Comparison of ENCODE assay signal across 10 mouse cellular contexts in genomic region chr8:111079861-111080271, GRCm38 (mm10). TPM values are rescaled to one million over a fixed set of nuclear protein-coding genes. Genes with fewer than 3 reads are reported as not detected.
DNase-seq lines count a peak whose midpoint lies in the region; ATAC-seq and TF ChIP-seq lines count a peak whose summit lies in the region.
"Had no signal": no experiment of that assay in that cellular context is flagged by ENCODE, and none has a peak within 500 bp of the region (broad histone marks: within the 10 kb centered on the region; RNA-seq: fewer than 3 reads in every experiment).

No protein-coding gene starts in this region.

- H3K27ac ChIP-seq in heart, postnatal 0 days (ENCODE audit: low read depth) = no peak overlapping the region
- no peak overlapping the region for H3K27ac ChIP-seq in embryonic facial prominence, embryonic 14.5 days (replicated peaks; ENCODE audit: low read depth, low read length)
- no peak overlapping the region for H3K27ac ChIP-seq in thymus, adult 2 months (ENCODE audit: control insufficient read depth, insufficient read depth, low read length)

- 26% methylated on average over 6 of the region's 6 CpGs for WGBS in heart, postnatal 0 days
- WGBS in embryonic facial prominence, embryonic 14.5 days = 35% methylated on average over 6 of the region's 6 CpGs
- WGBS in thymus, adult 2 months = 62% methylated on average over 6 of the region's 6 CpGs

- no peak overlapping the region for H3K9ac ChIP-seq in heart, postnatal 0 days (replicated peaks; ENCODE audit: low read depth, low read length)
- 0 out of 2 replicates have a peak overlapping the region, but pooled peaks have one; percentile 19 for H3K9ac ChIP-seq in embryonic facial prominence, embryonic 14.5 days (ENCODE audit: low read depth, low read length)

- TF ChIP-seq POLR2A in thymus, adult 2 months (IDR thresholded peaks at IDR 0.05; ENCODE audit: control insufficient read depth, extremely low read depth, insufficient read depth, low read length, poor library complexity) = no peak

- H3K4me3 ChIP-seq in heart, postnatal 0 days (ENCODE audit: low read depth, low read length) = no peak overlapping the region
- H3K4me3 ChIP-seq in embryonic facial prominence, embryonic 14.5 days (ENCODE audit: low read depth, low read length) = no peak overlapping the region
- H3K4me3 ChIP-seq in thymus, adult 2 months (ENCODE audit: control insufficient read depth, insufficient read depth, low read length) = no peak overlapping the region

- no peaks in the 10 kb centered on the region for H3K9me3 ChIP-seq in heart, postnatal 0 days (replicated peaks; ENCODE audit: control insufficient read depth, low read length)
- no peaks in the 10 kb centered on the region for H3K9me3 ChIP-seq in embryonic facial prominence, embryonic 14.5 days (ENCODE audit: control insufficient read depth, low read length)
- H3K9me3 ChIP-seq: G1E had no signal

- TF ChIP-seq CTCF in heart, postnatal 0 days (IDR thresholded peaks at IDR 0.05; ENCODE audit: low read depth) = peak; percentile 58
- TF ChIP-seq CTCF in thymus, adult 2 months (IDR thresholded peaks at IDR 0.05; ENCODE audit: borderline replicate concordance, control insufficient read depth, extremely low read depth, insufficient read depth, low read length, poor library complexity) = no peak

- H3K27me3 ChIP-seq in heart, postnatal 0 days (ENCODE audit: control insufficient read depth, insufficient read depth, low read length) = no peaks in the 10 kb centered on the region
- H3K27me3 ChIP-seq in embryonic facial prominence, embryonic 14.5 days (replicated peaks; ENCODE audit: control insufficient read depth, insufficient read depth, low read length) = no peaks in the 10 kb centered on the region; the same call in 1 of the 2 replicates
- H3K27me3 ChIP-seq in thymus, adult 2 months (ENCODE audit: control insufficient read depth, insufficient read depth, low read length) = no peaks in the 10 kb centered on the region

- TF ChIP-seq EP300 in heart, postnatal 0 days (IDR thresholded peaks at IDR 0.05; ENCODE audit: low read depth) = no peak

- ATAC-seq in heart, postnatal 0 days (ENCODE audit: insufficient read depth, low read depth) = peak; percentile 55; the same call in 1 of the 2 replicates
- ATAC-seq in embryonic facial prominence, embryonic 14.5 days (ENCODE audit: low read depth) = no peak

- no peaks in the 10 kb centered on the region for H3K36me3 ChIP-seq in heart, postnatal 0 days (replicated peaks; ENCODE audit: control insufficient read depth, insufficient read depth, low read length)
- H3K36me3 ChIP-seq in embryonic facial prominence, embryonic 14.5 days (ENCODE audit: control insufficient read depth, insufficient read depth, low read length) = no peaks in the 10 kb centered on the region
- H3K36me3 ChIP-seq in thymus, adult 2 months (ENCODE audit: control insufficient read depth, insufficient read depth, low read length) = no peaks in the 10 kb centered on the region
- H3K36me3 ChIP-seq: G1E had no signal

- DNase-seq in heart, postnatal 0 days (ENCODE audit: low spot score) = no peak
- DNase-seq in heart, adult 11 months = no peak
- peak; percentile 66 for DNase-seq in ES-CJ7 (ENCODE audit: low read depth, low spot score)
- DNase-seq in embryonic facial prominence, embryonic 14.5 days (ENCODE audit: low spot score) = peak; percentile 39
- DNase-seq in kidney, postnatal 36 days = peak; percentile 61 to 70
- DNase-seq in thymus, postnatal 10 days (ENCODE audit: low spot score in 2 of 2) = no peak
- no peak for DNase-seq in thymus, adult 2 months
- DNase-seq in cerebellum, postnatal 25 days = no peak

- no peak overlapping the region for H3K4me2 ChIP-seq in heart, postnatal 0 days (ENCODE audit: low read depth, low read length)
- no peak overlapping the region for H3K4me2 ChIP-seq in embryonic facial prominence, embryonic 14.5 days (ENCODE audit: low read depth, low read length)

- no peaks in the 10 kb centered on the region for H3K4me1 ChIP-seq in heart, postnatal 0 days (ENCODE audit: control insufficient read depth, insufficient read depth)
- no peaks in the 10 kb centered on the region for H3K4me1 ChIP-seq in embryonic facial prominence, embryonic 14.5 days (ENCODE audit: control insufficient read depth, insufficient read depth, low read length)
- no peaks in the 10 kb centered on the region for H3K4me1 ChIP-seq in thymus, adult 2 months (replicated peaks; ENCODE audit: control insufficient read depth, insufficient read depth, low read length)

RNA-seq across cellular contexts. Expression of gene Clec18a, which starts 12.4 kb away (rescaled TPM):
- total RNA-seq in heart, postnatal 0 days (2014; rRNA removed; ENCODE audit: low replicate concordance) = not detected in 2 replicates
- 0.05 and 0.10 TPM in 2 replicates for polyA plus RNA-seq in heart, postnatal 0 days (2015; fragmentation: Nextera tagmentation; extraction: Ambion mirVana)
- polyA plus RNA-seq in embryonic facial prominence, embryonic 14.5 days (2014; fragmentation: Nextera tagmentation; extraction: Ambion mirVana) = 0.68 and 0.97 TPM in 2 replicates
- polyA plus RNA-seq in thymus, adult 2 months (2012; rRNA removed) = 0.04 and 0.11 TPM in 2 replicates
- total RNA-seq: hematopoietic stem cell, adult 5-6 weeks had no signal
- polyA plus RNA-seq: G1E had no signal

RNA-seq across cellular contexts. Expression of gene Pdpr, which starts 14.6 kb away (rescaled TPM):
- 67.8 and 87.4 TPM in 2 replicates for total RNA-seq in heart, postnatal 0 days (2014; rRNA removed; ENCODE audit: low replicate concordance)
- polyA plus RNA-seq in heart, postnatal 0 days (2015; fragmentation: Nextera tagmentation; extraction: Ambion mirVana) = 14.9 and 17.9 TPM in 2 replicates
- 7.0 and 7.4 TPM in 2 replicates for polyA plus RNA-seq in embryonic facial prominence, embryonic 14.5 days (2014; fragmentation: Nextera tagmentation; extraction: Ambion mirVana)
- 19.8 and 24.3 TPM in 2 replicates for polyA plus RNA-seq in thymus, adult 2 months (2012; rRNA removed)

RNA-seq across cellular contexts. Expression of gene Exosc6, which starts 23.7 kb away (rescaled TPM):
- total RNA-seq in heart, postnatal 0 days (2014; rRNA removed; ENCODE audit: low replicate concordance) = 7.1 and 17.0 TPM in 2 replicates
- 0.38 and 2.0 TPM in 2 replicates for polyA plus RNA-seq in heart, postnatal 0 days (2015; fragmentation: Nextera tagmentation; extraction: Ambion mirVana)
- 11.4 and 13.1 TPM in 2 replicates for polyA plus RNA-seq in embryonic facial prominence, embryonic 14.5 days (2014; fragmentation: Nextera tagmentation; extraction: Ambion mirVana)
- polyA plus RNA-seq in thymus, adult 2 months (2012; rRNA removed) = 38.7 and 68.8 TPM in 2 replicates

RNA-seq across cellular contexts. Expression of gene Aars, which starts 46.9 kb away (rescaled TPM):
- total RNA-seq in heart, postnatal 0 days (2014; rRNA removed; ENCODE audit: low replicate concordance) = 35.1 and 38.9 TPM in 2 replicates
- polyA plus RNA-seq in heart, postnatal 0 days (2015; fragmentation: Nextera tagmentation; extraction: Ambion mirVana) = 22.3 and 25.6 TPM in 2 replicates
- polyA plus RNA-seq in embryonic facial prominence, embryonic 14.5 days (2014; fragmentation: Nextera tagmentation; extraction: Ambion mirVana) = 48.9 and 53.2 TPM in 2 replicates
- 27.4 and 29.5 TPM in 2 replicates for polyA plus RNA-seq in thymus, adult 2 months (2012; rRNA removed)

RNA-seq across cellular contexts. Expression of gene Ddx19b, which starts 48.3 kb away (rescaled TPM):
- total RNA-seq in heart, postnatal 0 days (2014; rRNA removed; ENCODE audit: low replicate concordance) = 9.3 and 10.2 TPM in 2 replicates
- polyA plus RNA-seq in heart, postnatal 0 days (2015; fragmentation: Nextera tagmentation; extraction: Ambion mirVana) = 2.8 and 3.6 TPM in 2 replicates
- 5.2 and 5.5 TPM in 2 replicates for polyA plus RNA-seq in embryonic facial prominence, embryonic 14.5 days (2014; fragmentation: Nextera tagmentation; extraction: Ambion mirVana)
- 7.1 and 7.4 TPM in 2 replicates for polyA plus RNA-seq in thymus, adult 2 months (2012; rRNA removed)

Comparison
In these comparisons a context has a peak if more than half of its experiments do, and no peak if none do; other contexts are left out.
1. DNase-seq: peak in ES-CJ7 (single experiment), embryonic facial prominence, embryonic 14.5 days (single experiment) and kidney, postnatal 36 days (2 of 2); none in heart, postnatal 0 days (single experiment), heart, adult 11 months (single experiment), thymus, postnatal 10 days (0 of 2), thymus, adult 2 months (single experiment) and cerebellum, postnatal 25 days (0 of 2).